Mouse (Mus musculus): ENCODE results near the gene Tmem121b.

GRCm38 (mm10) chr6:120519647-120520046 is 26.0 kb upstream of the Tmem121b start:
- TF ChIP-seq CTCF (conservative IDR thresholded peaks at IDR 0.05; ENCODE audit: insufficient read depth, insufficient read length, low read depth, low read length) (no peak), POLR2A (IDR thresholded peaks at IDR 0.05; ENCODE audit: low read depth, low read length) (no peak)
